Mouse (Mus musculus): ENCODE measurements around the gene Limch1.

Gene Limch1

DNA sequence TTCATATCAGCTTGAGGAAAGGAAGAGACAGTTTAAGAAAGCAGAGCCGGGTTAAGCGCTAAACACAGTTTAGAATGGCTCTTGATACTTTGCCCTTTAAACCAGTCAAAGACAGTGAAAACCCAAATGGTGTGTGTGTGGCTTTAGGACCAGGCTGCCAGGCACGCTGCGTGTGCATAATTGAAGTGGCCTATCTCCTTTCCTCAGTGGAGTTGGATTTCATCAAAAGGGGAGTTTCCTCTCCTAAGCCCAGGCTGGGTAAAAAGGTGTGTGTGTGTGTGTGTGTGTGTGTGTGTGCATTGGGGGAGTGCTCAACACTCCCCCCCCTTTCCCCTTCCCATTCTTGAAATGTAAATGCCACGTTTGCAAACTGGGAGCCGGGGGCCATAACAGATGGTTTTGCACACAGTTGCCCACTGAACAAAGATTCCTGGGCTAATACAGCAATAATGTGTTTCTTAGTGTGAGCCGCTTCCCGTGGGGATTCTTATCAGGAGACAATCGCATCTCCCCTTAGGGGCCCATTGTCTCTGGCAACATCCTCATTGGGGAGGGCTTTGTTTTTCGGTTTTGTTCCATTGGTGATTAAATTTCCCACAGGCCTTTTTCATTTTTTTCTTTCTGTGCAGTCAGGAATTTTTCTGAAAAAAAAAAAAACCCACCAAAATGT is 2.3 kb downstream of the Limch1 start:
- DNase-seq (ENCODE audit: low spot score): no peak

DNA sequence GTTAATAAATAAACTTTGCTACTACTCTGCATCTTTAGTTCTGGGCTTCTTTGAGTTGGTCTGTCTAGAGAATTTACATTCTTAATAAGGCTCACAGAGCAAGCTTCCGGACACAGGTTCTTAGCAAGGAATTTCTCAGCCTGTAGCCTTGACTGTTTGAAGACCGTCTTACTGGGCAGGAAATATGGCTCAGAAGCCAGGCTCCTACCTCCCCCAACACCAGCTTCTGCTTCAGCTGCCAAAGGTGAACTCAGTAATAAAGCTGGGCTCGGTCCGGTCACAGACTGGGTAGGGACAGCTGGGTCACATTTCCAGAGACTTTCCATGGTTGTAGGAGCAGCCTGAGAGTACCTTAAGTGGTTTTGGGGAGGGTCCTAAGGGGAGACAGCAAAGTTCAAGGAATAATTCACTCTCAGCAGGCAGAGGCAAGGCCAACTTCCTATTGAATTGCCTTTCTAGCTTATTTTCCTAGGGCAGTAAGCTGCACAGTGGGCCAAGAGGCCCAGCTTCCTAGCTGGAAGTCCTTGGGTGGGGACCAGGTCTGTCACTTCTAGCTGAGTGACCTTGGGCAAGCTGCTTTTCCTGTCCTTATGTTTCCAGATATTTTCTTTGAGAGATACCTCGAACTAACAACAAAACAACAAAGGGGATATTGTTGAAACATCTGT is 3.0 kb downstream of the Limch1 start:
- no peak for DNase-seq (ENCODE audit: low spot score)

DNA sequence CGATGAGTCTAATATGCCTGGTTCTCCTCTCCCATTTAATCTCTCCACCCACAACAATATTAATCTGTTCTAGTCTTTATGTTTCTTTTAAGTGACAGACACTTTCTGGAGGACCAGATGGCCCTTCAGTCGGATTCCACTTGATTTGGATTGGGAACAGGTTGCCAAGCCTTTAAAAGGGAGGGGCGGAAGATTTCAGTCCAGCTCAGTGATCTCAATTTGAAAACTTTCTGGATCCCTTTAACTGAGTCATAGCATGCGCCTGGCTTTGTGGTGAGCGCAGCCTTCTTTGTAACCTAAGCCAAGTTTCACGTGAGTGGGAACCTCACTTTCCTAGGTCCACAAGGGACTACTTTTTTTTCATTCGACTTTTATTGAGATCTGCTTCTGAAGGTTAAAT is 5.0 kb downstream of the Limch1 start:
- DNase-seq (ENCODE audit: low spot score): no peak

DNA sequence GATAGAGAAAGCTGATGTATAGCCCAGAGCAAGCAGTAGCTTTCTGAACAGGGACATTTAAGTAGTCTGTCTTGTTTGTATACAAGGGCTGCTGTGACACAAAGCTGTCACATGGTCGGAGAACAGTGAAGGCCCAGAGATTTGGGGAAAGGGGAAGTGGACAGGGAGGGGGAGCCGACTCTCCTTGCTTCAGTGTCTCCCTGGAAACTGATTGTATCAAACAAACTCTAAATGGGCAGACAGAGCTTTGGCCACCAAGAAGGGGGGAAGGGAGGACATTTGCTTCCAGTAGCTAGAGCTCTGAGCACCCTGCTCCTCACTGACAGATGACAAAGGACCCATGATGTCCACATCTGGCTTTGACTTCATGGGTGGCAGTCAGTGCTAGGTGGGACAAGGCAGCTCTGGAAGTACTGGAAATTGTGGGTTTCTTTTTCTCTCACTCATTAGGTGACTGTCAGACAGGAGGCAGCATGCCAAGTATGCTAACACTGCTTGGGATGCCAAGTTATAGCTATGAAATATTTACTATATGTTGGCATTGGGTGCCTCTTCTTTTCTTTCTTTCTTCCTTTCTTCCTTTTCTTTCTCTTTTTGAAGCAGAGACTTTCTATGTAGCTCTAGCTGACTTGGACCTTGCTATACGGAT is 5.8 kb downstream of the Limch1 start:
- no peak for DNase-seq (ENCODE audit: low spot score)

DNA sequence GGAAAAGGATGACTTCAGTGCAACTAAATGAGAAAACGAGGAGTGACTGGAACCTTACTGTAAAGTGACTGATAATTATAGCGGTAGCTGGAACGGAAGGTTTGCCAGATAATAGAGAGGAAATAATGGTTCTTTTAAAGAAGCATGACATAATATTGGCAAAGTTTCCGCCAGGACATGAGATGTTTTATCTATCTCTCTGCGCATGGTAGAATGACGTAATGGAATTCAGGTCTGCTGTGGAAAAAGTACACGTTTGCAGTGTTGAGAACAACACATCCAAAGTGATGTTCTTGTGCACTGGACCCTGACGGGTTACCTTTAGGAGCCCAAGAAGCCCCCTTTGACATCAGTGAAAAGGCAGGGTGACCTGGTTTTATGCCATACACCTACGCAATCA is 8.0 kb downstream of the Limch1 start:
- no peak for DNase-seq (ENCODE audit: low spot score)

DNA sequence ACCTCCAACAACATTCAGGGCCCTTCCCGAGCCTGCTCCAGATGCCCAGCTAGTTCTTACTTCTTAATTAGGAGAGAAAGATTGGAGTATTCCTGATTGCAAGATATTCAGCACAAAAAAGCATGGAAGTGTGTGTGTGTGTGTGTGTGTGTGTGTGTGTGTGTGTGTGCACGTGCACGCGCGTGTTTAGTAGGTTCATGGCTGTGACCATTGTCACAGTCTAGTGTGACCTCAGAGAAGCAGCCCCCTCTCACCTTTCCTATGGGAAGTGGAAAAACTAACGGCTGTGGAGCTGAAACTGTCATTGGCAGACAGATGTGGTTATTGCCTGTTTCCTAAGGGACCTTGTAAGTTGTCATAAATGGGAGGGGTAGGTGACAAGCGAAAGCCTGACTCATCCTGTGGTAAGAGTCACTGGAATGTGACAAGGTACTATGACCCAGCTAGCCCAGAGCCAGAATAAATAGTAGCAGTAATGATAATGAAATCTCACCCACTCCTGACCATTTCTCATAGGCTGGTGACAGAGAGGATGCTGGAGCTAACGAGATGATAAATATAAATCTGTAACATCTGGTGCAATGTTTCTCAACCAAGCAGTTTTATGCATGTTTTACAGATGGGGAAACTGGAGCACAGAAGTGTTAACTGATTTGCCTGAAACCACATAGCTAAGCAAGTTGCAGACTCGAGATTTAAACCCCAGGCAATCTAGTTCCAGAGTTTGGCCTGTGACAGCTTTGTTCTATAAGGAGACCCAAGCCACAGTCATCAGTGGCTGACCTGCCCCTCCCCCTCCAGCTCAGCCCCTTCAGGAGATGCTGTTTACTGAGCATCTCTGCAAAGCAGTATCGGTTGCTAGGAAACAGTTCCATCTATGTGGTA is 11.4 kb downstream of the Limch1 start:
- no peak for DNase-seq (ENCODE audit: low spot score)

DNA sequence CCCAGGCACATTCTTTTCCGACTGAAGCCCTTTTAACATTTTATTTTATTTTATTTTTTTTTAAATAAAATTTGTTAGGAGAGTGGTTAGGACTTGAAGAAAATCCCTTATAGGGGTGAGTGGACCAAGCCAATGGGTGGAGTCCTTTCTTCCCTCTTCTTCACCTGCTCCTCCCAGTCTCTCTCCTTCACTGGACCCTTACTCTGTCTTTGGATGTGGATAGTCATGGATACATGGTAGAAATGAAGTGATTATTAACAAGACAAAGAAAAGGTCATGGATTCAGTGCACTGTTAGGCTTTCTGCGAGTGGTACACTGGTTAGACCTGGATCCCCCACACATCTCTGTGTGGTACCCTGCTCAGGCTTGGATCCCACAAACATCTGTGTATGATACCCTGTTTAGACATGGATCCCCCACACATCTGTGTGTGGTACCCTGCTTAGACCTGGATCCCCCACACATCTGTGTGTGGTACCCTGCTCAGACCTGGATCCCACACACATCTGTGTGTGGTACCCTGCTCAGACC is 12.1 kb downstream of the Limch1 start:
- no peak for DNase-seq (ENCODE audit: low spot score)

DNA sequence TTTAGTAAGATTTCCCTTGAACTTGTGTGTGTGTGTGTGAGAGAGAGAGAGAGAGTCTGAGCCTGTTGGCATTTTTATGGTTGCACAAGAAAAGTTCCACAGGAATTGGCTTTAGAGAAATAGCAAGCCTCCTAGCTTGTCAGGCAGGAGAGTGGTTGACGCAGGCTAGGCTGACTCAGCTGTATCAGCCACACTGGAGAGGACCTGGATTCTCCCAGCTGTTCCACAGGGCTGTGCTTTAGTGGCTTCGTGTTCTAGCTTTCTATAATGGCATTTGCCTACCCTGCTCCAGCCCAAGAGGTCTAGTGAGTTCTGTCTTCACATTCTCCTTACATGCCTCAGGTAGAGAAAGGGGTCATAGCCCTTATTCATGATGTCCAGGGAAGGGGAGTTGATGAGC is 13.7 kb downstream of the Limch1 start:
- no peak for DNase-seq (ENCODE audit: low spot score)

DNA sequence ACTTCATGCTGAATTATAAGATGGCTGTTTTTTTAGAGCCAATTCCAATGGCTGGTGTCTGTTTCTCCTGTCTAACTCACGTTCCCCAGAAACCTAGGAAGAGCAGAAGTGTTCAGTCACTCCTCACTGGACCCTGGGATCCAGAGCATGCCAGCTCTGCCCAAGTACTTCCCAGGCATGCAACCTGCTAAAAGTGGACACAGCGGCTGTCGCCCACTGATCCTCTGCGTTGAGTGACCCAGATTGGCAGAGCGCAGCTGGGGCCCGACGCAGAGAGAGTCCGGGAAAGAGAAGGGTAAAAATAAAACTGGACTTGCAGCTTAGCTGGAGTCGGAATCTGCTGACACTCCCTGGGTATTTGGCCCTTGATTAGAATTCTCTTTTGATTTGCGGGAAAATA is 15.1 kb downstream of the Limch1 start:
- DNase-seq (ENCODE audit: low spot score): no peak

DNA sequence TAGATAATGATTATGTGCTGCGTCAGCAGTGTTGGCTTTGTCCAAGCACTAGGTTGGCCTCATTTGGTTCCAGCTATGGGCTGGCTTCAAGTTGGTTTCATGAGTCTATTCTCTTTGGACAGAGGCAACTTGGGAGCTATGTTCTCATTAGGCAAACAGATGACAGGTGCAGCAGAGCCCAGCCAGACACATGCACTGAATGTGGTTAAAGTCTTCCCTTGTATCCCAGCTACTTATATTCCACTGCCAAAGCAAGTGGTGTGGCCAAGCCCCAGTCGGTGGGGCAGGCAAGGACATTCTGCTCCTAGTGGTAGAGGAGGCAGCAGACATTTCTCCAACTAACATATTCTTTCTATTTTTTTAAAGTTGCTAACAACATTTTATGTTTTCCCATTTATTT is 16.4 kb downstream of the Limch1 start:
- no peak for DNase-seq (ENCODE audit: low spot score)

DNA sequence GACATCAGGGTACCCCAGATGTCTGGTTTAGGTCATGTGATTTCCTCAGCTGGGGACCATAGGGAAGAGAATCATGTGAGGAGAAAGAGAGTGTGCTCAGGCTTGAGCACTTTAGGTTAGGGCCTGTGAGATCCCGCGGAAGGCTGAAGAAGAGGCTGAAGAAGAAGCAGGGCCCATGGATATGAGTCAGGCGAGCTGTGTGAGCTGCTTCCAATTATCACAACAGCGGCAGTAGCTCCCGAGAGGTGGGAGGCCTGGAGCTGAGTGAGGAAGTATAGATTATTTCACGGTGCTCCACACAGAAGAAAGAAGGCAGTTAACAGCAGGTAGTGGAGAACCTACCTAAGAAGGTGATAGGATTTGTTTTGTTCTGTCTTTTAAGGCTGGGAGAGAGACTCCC is 18.5 kb downstream of the Limch1 start:
- DNase-seq (ENCODE audit: low spot score): no peak

DNA sequence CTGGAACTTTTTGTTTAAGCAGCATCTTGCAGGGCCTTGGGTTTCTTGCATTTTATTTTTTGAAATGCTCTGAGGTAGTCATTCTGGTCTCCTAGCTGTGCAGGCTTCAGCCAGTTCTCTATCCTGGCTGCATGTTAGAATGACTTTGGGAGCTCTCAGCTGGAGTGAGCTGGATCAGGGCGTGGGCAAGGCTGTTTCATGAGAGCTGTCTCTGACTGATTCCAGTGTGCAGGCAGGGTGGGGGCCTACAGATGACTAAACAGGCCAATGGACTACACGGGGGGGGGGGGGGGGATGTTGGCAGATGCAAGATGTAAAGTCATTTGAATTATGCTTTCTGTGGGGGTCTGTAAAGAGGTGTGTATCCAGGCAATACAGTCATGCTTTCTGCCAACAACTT is 20.3 kb downstream of the Limch1 start:
- no peak for DNase-seq (ENCODE audit: low spot score)

DNA sequence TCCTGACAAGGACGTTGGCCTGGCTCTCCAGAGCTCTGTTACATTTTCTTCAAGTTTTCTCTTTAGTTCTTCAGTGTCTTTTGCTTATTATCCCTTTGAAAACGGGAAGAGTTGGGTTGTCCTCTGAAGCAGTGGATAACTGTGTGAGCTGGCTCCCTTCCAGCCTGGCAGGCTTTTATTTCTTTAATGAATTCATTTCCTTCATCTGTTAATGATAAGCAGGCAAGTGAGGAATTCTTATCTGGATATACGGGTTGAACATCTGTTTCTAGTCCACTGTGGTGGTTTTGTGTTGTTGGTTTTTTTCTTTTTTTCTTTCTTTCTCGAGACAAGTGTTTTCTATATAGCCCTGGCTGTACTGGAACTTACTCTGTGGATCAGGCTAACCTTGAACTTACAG is 22.4 kb downstream of the Limch1 start:
- DNase-seq (ENCODE audit: low spot score): no peak

DNA sequence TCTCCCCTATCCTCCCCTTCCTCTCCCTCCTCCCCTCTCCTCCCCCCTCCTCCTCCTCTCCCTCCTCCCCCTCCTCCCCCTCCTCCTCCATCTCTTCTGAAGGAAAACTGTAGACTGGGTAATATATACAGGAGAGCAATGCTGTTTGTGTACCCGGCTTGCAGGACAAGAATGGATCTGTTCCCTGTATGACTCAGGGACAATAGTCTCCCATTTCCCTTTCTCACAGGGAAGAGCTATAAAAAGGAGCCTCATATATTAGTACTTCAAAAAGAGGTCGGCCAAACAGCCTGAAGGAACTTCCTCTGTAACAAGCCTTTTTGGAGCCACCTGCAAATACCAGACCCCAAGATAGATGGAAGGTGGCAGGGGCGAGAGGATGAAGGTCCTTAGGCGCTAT is 23.4 kb downstream of the Limch1 start:
- DNase-seq (ENCODE audit: low spot score): no peak

DNA sequence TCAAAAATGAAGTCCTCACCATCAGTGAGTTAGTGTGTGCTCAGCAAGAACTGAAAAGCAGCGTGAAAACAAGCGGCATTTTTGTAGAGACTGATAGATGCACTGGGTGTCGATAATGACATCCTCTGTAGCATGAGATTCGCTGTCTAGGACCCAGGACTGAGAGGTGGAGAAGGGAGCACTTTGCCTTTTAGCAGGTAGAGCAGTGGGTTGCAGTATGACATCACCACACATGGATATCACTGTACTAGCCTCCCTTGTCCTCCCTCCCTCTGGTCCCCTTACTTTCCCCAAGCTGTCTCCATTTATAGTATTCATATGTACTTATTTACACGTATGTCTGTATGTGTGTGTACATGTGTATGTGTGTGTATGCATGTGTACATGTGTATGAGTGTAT is 23.9 kb downstream of the Limch1 start:
- DNase-seq (ENCODE audit: low spot score): no peak

DNA sequence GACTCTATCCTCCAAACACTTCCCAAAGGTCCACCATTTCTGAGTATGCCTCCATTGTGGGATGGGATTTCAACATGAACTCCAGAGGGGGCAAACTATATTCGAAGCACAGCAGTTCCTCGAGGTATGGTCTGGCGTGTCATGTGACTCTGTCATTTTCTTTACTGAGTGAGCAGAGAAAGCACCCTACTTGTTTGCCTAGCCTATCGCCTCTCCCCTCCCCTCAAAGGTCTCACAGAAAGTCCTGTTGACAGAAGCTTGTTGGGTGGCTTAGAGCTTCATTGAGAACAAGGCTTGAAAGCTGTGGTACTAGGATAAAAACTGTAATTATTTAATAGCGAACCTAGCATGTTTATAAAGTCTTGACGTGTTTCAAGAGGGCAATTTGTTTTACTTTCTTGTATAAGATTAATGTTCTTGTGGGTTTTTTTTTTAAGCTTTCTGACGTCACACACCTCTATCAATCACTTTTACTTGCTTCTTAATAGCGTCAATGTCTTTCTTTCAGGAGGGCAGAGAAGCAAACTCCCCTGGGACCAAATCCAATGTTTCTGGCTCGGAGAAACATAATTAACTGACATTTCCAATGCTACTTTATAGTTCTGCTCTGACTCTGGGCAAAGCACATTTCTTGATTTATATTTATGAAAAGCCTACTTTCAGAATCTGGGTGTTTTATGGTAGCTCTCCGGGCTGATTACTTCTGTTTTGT is 32.5 kb downstream of the Limch1 start:
- no peak for DNase-seq (ENCODE audit: low spot score)

DNA sequence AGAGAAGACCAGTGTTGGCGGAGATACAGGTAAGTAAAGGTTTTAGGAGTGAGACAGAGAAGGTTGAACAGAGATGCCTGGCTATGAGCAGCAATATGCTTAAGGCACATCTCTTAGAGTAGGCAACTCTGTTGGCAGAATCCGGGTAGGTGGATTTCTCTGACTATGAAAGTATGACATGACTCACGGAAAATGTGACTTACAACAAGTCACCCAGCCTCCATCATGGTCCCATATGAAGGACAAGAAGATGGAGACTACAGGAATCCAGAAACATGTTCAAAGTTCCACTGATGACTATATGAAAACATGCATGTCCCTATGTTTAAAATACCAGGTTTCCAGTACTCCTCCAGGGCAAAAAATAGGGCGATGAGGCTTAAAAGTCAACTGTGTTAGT is 34.7 kb downstream of the Limch1 start:
- DNase-seq (ENCODE audit: low spot score): no peak

DNA sequence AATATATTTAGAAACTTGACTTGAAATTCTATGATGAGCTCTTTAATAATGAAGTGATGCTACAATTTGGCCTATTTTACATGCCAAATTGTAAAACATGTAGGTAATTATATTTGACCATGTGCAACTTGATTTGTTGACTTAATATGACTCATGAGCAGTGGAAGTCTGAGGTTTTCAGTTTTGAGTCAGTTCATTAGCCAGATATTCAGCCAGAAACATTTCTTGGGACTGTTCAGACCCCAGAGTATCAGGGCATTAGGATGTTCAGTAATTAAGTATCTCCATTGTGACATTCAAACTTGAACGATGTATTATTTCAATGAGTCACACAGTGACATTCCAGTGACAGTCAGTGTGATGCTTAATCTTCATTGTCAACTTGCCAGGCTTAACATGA is 35.9 kb downstream of the Limch1 start:
- DNase-seq (ENCODE audit: low spot score): no peak

DNA sequence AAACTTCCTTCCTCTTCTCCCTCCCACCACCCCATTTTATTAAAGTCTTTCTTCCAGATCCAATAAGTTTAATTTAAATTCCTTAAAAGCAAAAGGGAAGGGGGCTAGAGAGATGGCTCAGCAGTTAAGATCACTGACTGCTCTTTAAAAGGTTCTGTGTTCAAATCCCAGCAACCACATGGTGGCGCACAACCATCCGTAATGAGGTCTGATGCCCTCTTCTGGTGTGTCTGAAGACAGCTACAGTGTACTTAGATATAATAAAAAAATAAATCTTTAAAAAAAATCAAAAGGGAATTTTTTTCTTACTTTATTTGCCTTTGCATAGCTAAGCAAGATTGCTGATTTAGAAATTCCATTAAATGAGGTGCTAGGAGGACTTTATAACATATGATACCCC is 37.2 kb downstream of the Limch1 start:
- DNase-seq (ENCODE audit: low spot score): no peak

DNA sequence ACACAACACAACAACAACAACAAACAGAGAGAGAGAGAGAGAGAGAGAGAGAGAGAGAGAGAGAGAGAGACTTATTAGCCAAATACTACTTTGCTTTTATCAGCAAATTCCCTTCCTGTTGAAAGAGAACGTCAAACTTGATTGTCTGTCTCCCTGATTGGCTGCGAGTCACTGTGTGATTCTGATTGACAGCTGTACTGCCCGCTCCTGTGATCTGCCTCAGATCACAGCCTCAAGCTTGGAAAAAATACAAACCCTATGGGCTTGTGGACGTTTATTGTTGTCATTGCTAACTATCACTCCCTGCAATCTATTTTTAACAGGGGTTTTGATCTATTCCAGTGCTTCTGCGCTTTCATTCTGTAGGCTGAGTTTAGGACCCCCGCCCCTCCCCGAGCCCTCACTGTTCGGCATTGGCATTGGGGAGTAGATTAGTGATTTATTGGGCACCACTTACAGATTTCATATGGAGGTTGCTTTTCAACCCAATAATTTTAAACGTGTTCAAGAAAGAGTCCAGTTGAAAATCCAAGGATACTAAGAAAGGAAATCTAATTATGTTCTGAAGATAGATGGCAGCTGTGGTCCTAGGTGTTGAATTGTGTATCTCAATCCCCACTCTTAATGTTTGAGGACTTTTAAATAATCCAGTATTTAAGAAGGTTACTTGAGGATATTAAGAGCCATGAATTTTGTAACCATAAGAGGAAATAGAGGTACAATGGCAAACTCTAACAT is 39.2 kb downstream of the Limch1 start:
- DNase-seq (ENCODE audit: low spot score): no peak

DNA sequence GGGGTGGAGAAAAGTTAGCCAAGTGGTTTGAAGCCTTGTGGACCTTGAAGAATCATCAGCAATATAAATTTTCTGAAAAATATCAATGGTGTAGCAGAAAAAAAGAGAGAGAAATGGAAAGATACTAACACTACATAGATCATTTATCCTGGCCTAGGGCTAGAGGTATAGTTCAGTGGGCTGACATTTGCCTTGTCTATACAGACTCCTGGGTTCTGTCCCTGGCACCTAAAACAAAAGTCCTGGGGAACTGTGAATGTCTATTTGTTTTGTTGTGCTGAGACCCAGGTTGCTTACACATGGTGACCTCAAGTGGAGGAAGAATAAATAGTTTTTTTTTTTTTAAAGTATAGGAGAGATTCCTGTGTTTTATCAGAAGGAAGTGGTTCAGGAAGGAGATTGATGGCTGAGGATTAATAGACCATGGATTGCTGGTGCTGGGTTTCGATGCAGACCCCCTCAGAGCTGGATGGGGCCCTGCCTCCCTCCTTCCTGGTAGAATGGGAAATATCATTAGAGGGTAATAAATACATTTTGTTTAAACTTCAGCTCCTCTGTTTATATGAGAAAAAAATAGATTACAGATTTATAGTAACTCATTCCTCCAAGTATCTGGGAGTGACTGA is 40.5 kb downstream of the Limch1 start:
- no peak for DNase-seq (ENCODE audit: low spot score)

All from testis, postnatal 14 days (tissue).